Mouse (Mus musculus): Measurements from ENCODE around the gene Kcnab3. TPM values are rescaled to one million over a fixed set of nuclear protein-coding genes. Genes with fewer than 3 reads are reported as not detected.

Gene Kcnab3
- polyA plus RNA-seq (2014; fragmentation: Nextera tagmentation; extraction: Ambion mirVana), result 1.4 and 3.2 TPM in 2 replicates

DNA sequence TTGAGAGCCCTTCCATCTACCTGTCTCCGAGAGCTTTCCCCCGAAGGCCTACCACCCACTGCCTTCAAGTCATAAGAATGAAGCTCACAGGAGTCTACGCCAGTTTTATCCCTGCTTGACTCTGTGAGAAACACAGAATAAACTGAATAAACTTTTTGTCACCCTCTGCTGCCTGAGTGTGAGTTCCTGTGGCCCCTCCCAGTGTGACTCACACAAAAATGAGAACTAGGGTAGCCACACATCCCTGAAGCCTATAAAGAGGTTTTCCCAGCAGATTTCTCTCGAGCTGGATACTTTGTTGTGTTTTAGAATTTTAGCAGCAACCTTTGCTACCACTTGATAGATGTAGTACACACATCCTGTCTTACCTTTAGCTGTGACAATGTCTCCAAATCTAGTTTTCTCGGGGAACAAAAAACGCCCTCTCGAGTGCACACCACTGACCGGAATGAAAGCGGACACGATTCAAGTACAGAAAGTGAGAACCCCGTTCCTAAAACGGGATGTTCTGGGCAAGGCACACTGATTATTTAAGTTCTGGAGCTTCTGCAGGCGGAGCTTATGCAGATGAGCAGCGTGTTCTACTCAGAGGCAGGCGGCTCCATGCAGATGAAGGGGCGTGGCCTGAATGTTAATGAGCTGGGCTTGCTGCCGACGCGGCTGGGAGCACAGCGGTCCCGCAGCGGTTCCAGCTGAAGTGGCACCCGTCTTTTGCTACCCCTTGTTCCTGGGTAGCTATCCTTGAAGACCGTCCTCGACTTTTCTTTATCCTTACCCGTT, at the start of gene Kcnab3:
TSS of gene Kcnab3 (plus strand) at position 631 of the 780 bp plus-strand sequence.
- Histone ChIP-seq H3K27ac (ENCODE audit: low read depth, low read length) (0 out of 2 replicates have a peak within 1 kb of the TSS, but pooled peaks have one; percentile 32), H3K4me3 (ENCODE audit: low read length) (peak within 1 kb of the TSS; percentile 52), H3K4me1 (ENCODE audit: control insufficient read depth, insufficient read depth, low read length) (peaks cover 22% of the 10 kb centered on the region), H3K36me3 (ENCODE audit: control insufficient read depth, insufficient read depth, low read length) (peaks cover 3% of the 10 kb centered on the region; the same call in 1 of the 2 replicates), H3K9ac (ENCODE audit: low read depth, low read length) (peak within 1 kb of the TSS; percentile 53), H3K9me3 (ENCODE audit: control insufficient read depth, low read length) (no peaks in the 10 kb centered on the region), H3K4me2 (replicated peaks; ENCODE audit: low read depth, low read length) (peak within 1 kb of the TSS; percentile 94), H3K27me3 (ENCODE audit: control insufficient read depth, insufficient read depth, low read length) (peaks cover 15% of the 10 kb centered on the region; the same call in 1 of the 2 replicates)
- ATAC-seq (ENCODE audit: low FRiP score, low TSS enrichment), result peak; percentile 71
- 12% methylated on average over 26 of the region's 26 CpGs for WGBS

DNA sequence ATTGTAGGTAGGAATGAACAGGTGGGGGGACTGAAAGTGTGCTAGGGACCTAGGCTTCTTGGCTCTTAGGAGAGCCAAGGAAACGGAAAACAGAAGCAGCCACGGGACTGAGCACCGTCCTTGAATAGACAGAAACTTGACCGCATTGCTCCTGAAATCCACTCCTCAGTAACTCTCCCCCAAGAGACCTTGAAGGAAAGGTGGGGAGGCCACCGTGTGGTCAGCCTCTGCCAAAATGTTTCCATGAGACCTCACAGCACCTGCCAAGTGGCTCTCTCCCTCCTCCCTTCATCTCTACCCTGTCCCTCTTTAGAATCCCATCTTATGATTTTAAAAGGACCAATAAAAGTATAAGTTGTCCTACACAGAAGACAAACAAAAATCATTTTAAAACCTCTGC, 48.8 kb upstream of the Kcnab3 start:
- H3K9me3 ChIP-seq (ENCODE audit: control insufficient read depth, low read length), result no peaks in the 10 kb centered on the region
- H3K4me3 ChIP-seq (ENCODE audit: low read length), result no peak overlapping the region
- H3K27ac ChIP-seq (ENCODE audit: low read depth, low read length), result no peak overlapping the region
- no peak for ATAC-seq (ENCODE audit: low FRiP score, low TSS enrichment)
- no peak overlapping the region for H3K4me2 ChIP-seq (replicated peaks; ENCODE audit: low read depth, low read length)
- H3K36me3 ChIP-seq (ENCODE audit: control insufficient read depth, insufficient read depth, low read length), result no peaks in the 10 kb centered on the region
- H3K27me3 ChIP-seq (ENCODE audit: control insufficient read depth, insufficient read depth, low read length), result no peaks in the 10 kb centered on the region
- WGBS, result 72% methylated on average over 5 of the region's 5 CpGs
- no peak overlapping the region for H3K9ac ChIP-seq (ENCODE audit: low read depth, low read length)
- H3K4me1 ChIP-seq (ENCODE audit: control insufficient read depth, insufficient read depth, low read length), result no peaks in the 10 kb centered on the region

DNA sequence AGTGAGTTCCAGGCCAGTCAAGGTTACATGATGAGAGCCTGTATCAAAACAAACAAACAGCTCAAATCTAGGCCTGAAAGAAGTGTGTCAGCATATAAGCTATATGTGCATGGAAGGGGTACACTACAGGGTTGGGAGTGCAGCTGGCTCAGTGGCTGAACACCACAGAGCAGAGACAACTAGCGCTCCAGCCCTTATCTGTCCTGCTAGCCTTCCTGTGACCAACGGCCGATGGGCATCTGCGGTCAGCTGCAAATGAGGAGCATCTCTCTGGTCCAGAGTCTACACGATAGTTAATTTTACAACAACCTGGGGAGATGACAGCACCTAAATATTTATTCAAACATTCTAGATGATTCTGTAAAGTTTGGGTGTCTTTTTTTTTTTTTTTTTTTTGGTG, 34.9 kb upstream of the Kcnab3 start:
- no peak for ATAC-seq (ENCODE audit: low FRiP score, low TSS enrichment)
- Histone ChIP-seq H3K27ac (ENCODE audit: low read depth, low read length) (no peak overlapping the region), H3K9ac (ENCODE audit: low read depth, low read length) (no peak overlapping the region), H3K9me3 (ENCODE audit: control insufficient read depth, low read length) (no peaks in the 10 kb centered on the region), H3K36me3 (ENCODE audit: control insufficient read depth, insufficient read depth, low read length) (no peaks in the 10 kb centered on the region), H3K4me1 (ENCODE audit: control insufficient read depth, insufficient read depth, low read length) (no peaks in the 10 kb centered on the region), H3K4me3 (ENCODE audit: low read length) (no peak overlapping the region), H3K4me2 (replicated peaks; ENCODE audit: low read depth, low read length) (no peak overlapping the region), H3K27me3 (ENCODE audit: control insufficient read depth, insufficient read depth, low read length) (no peaks in the 10 kb centered on the region)
- WGBS, result 91% methylated on average over 5 of the region's 5 CpGs

DNA sequence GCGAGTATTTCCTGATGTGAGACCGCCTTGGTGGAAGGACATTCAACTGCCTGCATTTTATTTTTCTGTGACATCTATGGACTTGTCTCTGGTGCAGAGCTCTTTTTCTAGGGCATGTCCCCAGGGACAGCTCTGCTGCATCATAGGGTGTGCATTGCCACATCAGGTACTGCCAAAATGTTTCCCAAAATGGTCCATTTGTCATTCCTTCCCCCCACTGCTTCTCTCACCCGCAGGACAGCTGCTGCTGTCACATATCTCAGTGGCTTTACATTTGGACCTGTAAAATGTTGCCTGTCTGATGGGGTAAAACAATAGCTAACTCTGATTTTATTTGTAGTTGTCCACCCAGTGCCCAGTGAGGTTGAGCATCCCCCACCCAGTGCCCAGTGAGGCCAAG, 30.8 kb upstream of the Kcnab3 start:
- no peak overlapping the region for H3K27ac ChIP-seq (ENCODE audit: low read depth, low read length)
- no peak overlapping the region for H3K4me3 ChIP-seq (ENCODE audit: low read length)
- no peak overlapping the region for H3K4me2 ChIP-seq (replicated peaks; ENCODE audit: low read depth, low read length)
- 85% methylated on average over 3 of the region's 3 CpGs for WGBS
- H3K9me3 ChIP-seq (ENCODE audit: control insufficient read depth, low read length), result no peaks in the 10 kb centered on the region
- peaks cover 12% of the 10 kb centered on the region; the same call in 1 of the 2 replicates for H3K36me3 ChIP-seq (ENCODE audit: control insufficient read depth, insufficient read depth, low read length)
- H3K4me1 ChIP-seq (ENCODE audit: control insufficient read depth, insufficient read depth, low read length), result no peaks in the 10 kb centered on the region
- H3K27me3 ChIP-seq (ENCODE audit: control insufficient read depth, insufficient read depth, low read length), result no peaks in the 10 kb centered on the region
- no peak for ATAC-seq (ENCODE audit: low FRiP score, low TSS enrichment)
- H3K9ac ChIP-seq (ENCODE audit: low read depth, low read length), result no peak overlapping the region

DNA sequence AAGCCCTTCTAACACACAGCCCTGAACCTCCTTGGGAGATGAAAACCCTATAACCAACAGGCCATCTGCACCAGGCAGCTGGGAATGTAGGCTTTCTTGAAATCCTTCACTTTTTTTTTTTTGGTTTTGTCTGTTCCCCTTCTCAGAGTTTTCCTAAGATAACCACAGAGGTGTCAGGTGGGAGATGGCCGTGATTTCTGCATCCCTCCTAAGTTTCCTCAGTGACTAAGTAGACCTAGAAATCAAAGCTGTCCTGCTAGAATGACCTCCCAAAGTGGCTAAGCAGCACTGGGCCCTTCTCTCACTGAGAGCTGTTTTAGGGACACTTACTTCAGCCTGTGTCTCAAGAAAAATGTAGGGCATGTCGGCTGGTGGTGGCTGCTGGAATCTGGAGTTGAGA, 28.3 kb upstream of the Kcnab3 start:
- ATAC-seq (ENCODE audit: low FRiP score, low TSS enrichment), result no peak
- H3K4me2 ChIP-seq (replicated peaks; ENCODE audit: low read depth, low read length), result no peak overlapping the region
- no peaks in the 10 kb centered on the region for H3K27me3 ChIP-seq (ENCODE audit: control insufficient read depth, insufficient read depth, low read length)
- WGBS, result 92% methylated on average over 2 of the region's 2 CpGs
- no peak overlapping the region for H3K27ac ChIP-seq (ENCODE audit: low read depth, low read length)
- H3K9ac ChIP-seq (ENCODE audit: low read depth, low read length), result no peak overlapping the region
- no peak overlapping the region for H3K4me3 ChIP-seq (ENCODE audit: low read length)
- H3K36me3 ChIP-seq (ENCODE audit: control insufficient read depth, insufficient read depth, low read length), result peaks cover 28% of the 10 kb centered on the region
- H3K9me3 ChIP-seq (ENCODE audit: control insufficient read depth, low read length), result no peaks in the 10 kb centered on the region
- no peaks in the 10 kb centered on the region for H3K4me1 ChIP-seq (ENCODE audit: control insufficient read depth, insufficient read depth, low read length)

DNA sequence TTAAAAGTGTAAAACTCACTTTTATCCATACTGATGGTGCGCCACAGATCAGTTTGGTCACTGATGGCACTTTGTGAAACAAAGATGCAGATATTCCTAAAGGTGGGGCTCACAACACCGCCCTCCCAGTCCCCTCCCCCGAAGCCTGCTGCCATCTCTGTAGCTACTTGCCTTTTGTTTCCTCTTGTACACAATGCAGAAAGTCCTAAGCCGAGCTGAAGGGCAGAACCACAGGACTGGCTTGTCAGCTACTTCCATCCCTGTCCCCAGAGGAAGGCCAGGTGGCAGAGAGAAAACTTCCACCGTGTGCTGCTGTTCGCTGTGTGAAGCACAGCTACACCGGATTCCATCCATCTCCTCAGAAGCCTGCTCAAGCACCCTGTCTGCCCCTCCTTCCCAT, 27.8 kb upstream of the Kcnab3 start:
- Histone ChIP-seq H3K4me3 (ENCODE audit: low read length) (no peak overlapping the region), H3K4me2 (replicated peaks; ENCODE audit: low read depth, low read length) (no peak overlapping the region), H3K27ac (ENCODE audit: low read depth, low read length) (no peak overlapping the region), H3K4me1 (ENCODE audit: control insufficient read depth, insufficient read depth, low read length) (no peaks in the 10 kb centered on the region), H3K9me3 (ENCODE audit: control insufficient read depth, low read length) (no peaks in the 10 kb centered on the region), H3K36me3 (ENCODE audit: control insufficient read depth, insufficient read depth, low read length) (peaks cover 33% of the 10 kb centered on the region), H3K27me3 (ENCODE audit: control insufficient read depth, insufficient read depth, low read length) (no peaks in the 10 kb centered on the region), H3K9ac (ENCODE audit: low read depth, low read length) (no peak overlapping the region)
- WGBS, result 83% methylated on average over 7 of the region's 7 CpGs
- ATAC-seq (ENCODE audit: low FRiP score, low TSS enrichment), result no peak

DNA sequence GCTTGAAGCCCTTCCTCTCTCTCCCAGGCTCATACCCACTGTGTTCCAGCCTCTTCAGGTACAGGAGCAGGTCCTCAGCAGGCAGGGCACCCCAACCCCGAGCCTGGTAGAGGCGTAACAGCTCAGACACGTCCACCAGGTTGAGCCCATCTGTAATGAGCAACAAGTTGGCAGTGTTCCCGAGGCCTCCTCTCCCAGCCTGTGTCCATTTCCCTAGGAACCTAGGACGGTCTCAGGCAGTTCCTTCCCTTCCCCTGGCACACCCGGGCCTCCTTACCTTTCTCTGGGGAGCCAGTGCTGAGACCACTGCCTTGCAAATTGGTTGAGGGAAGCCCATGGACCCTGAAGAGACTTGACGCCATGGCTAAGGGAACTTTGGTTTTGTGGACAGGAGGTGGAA, 23.2 kb upstream of the Kcnab3 start:
- 88% methylated on average over 7 of the region's 7 CpGs for WGBS
- Histone ChIP-seq H3K4me1 (ENCODE audit: control insufficient read depth, insufficient read depth, low read length) (no peaks in the 10 kb centered on the region), H3K4me3 (ENCODE audit: low read length) (no peak overlapping the region), H3K4me2 (replicated peaks; ENCODE audit: low read depth, low read length) (no peak overlapping the region), H3K9ac (ENCODE audit: low read depth, low read length) (no peak overlapping the region), H3K27me3 (ENCODE audit: control insufficient read depth, insufficient read depth, low read length) (no peaks in the 10 kb centered on the region), H3K9me3 (ENCODE audit: control insufficient read depth, low read length) (no peaks in the 10 kb centered on the region), H3K36me3 (ENCODE audit: control insufficient read depth, insufficient read depth, low read length) (peaks cover 74% of the 10 kb centered on the region), H3K27ac (ENCODE audit: low read depth, low read length) (no peak overlapping the region)
- no peak for ATAC-seq (ENCODE audit: low FRiP score, low TSS enrichment)

DNA sequence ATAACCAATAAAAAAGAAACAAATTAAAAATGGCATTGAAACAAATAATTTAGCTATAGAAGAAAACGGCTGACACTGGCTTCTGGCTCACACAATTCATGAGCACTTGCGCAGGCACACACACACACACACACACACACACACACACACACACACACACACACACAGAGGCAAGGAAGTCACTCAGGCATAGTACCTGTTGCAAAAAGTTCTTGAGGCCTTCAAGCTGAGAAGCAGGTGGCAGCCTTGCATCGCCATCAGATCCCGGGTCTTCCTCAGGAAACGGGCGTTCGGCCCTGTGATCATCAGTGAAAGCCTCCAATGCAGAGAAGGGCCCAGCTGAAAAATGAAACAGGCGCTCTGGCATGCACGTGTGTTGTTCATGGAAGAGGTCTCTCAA, 20.8 kb upstream of the Kcnab3 start:
- Histone ChIP-seq H3K27ac (ENCODE audit: low read depth, low read length) (no peak overlapping the region), H3K4me1 (ENCODE audit: control insufficient read depth, insufficient read depth, low read length) (no peaks in the 10 kb centered on the region), H3K9ac (ENCODE audit: low read depth, low read length) (no peak overlapping the region), H3K9me3 (ENCODE audit: control insufficient read depth, low read length) (no peaks in the 10 kb centered on the region), H3K27me3 (ENCODE audit: control insufficient read depth, insufficient read depth, low read length) (no peaks in the 10 kb centered on the region), H3K4me2 (replicated peaks; ENCODE audit: low read depth, low read length) (no peak overlapping the region), H3K4me3 (ENCODE audit: low read length) (no peak overlapping the region), H3K36me3 (ENCODE audit: control insufficient read depth, insufficient read depth, low read length) (peaks cover 85% of the 10 kb centered on the region)
- 75% methylated on average over 9 of the region's 9 CpGs for WGBS
- ATAC-seq (ENCODE audit: low FRiP score, low TSS enrichment), result no peak

DNA sequence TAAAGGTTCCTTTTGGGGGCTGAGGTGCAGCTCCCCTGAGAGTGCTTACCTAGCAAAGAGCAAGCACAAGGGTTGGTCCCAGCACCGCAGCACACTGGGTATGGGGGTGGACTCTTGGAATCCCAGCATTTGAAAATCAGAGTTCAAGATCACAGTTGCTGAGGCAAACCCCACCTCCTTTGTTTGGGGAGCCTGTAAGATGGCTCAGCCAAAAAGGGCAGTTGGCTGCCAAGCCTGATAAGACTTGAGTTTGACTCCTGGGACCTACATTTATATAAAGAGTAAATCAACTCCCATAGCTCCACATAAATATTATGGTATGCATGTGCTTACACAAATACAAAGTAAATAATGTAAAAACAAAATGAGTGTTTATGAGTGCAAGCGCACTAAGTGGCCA, 20.0 kb upstream of the Kcnab3 start:
- H3K4me3 ChIP-seq (ENCODE audit: low read length), result no peak overlapping the region
- WGBS, result 100% methylated on average over 2 of the region's 2 CpGs

More for the DNA sequence above, 20.0 kb upstream of the Kcnab3 start:
- Histone ChIP-seq H3K27me3 (ENCODE audit: control insufficient read depth, insufficient read depth, low read length) (no peaks in the 10 kb centered on the region), H3K4me2 (replicated peaks; ENCODE audit: low read depth, low read length) (no peak overlapping the region), H3K4me1 (ENCODE audit: control insufficient read depth, insufficient read depth, low read length) (no peaks in the 10 kb centered on the region), H3K9me3 (ENCODE audit: control insufficient read depth, low read length) (no peaks in the 10 kb centered on the region), H3K9ac (ENCODE audit: low read depth, low read length) (no peak overlapping the region), H3K27ac (ENCODE audit: low read depth, low read length) (no peak overlapping the region), H3K36me3 (ENCODE audit: control insufficient read depth, insufficient read depth, low read length) (peaks cover 91% of the 10 kb centered on the region)
- no peak for ATAC-seq (ENCODE audit: low FRiP score, low TSS enrichment)

All from kidney, embryonic 14.5 days (tissue).